Mouse (Mus musculus) midbrain, embryonic 10.5 days (tissue): ENCODE data around the gene Bag5. TPM values are rescaled to one million over a fixed set of nuclear protein-coding genes. Genes with fewer than 3 reads are reported as not detected.
A peak's percentile ranks its signal among the peaks of the same experiment; 100 is the strongest.
"Not testable (repeated sequence)": the region's sequence is repeated elsewhere in the genome, so short reads cannot be mapped to it uniquely, and the experiment has no call there.

ENCODE experiments used
- DNase-seq: peaks from one replicate; pipeline ENCODE4 v3.0.0-alpha.2; 2017; ENCODE audit warnings: low spot score
- H3K27ac ChIP-seq: fragments of 300-500 bp; sonication (generic); replicated peaks from 2 replicates; pipeline ENCODE4 v1.5.1; 2016; ENCODE audit warnings: mild to moderate bottlenecking
- H3K27me3 ChIP-seq: fragments of 300-500 bp; sonication (generic); 2 replicates; pipeline ENCODE4 v1.6.1; 2016; ENCODE audit warnings: low read depth, mild to moderate bottlenecking; ENCODE audit not compliant: poor library complexity, severe bottlenecking
- H3K36me3 ChIP-seq: fragments of 300-500 bp; sonication (generic); 2 replicates; pipeline ENCODE4 v1.6.1; 2016; ENCODE audit warnings: mild to moderate bottlenecking, moderate library complexity
- H3K4me1 ChIP-seq: fragments of 300-500 bp; sonication (generic); 2 replicates; pipeline ENCODE4 v1.6.1; 2016
- H3K4me3 ChIP-seq: fragments of 300-500 bp; sonication (generic); 2 replicates; pipeline ENCODE4 v1.5.1; 2016; ENCODE audit warnings: mild to moderate bottlenecking, moderate library complexity
- H3K9me3 ChIP-seq: fragments of 300-500 bp; sonication (generic); replicated peaks from 2 replicates; pipeline ENCODE4 v1.6.1; 2016; ENCODE audit warnings: mild to moderate bottlenecking
- WGBS: fragments of 180-500 bp; shearing (Covaris S2); methylation state at CpG from one replicate; pipeline ENCODE4 v1.1.7; 2016; 5-methylcytosine and 5-hydroxymethylcytosine counted together
- polyA plus RNA-seq: library from polyadenylated mRNA; unstranded; fragments of >200 nt; fragmentation: Nextera tagmentation; extraction: Ambion mirVana; gene quantifications from 2 replicates; pipeline ENCODE4 v1.2.1, GENCODE M21; 2016

The Bag5 gene
- polyA plus RNA-seq, 1 experiment from 2014 or later: 57.2 TPM

- WGBS: 89% methylated on average over 1 of the region's 1 CpGs
- DNase-seq: no peak
- H3K36me3 ChIP-seq: peaks cover 72% of the 10 kb centered on the region
Measured at GRCm38 (mm10) chr12:111727956-111728355, 14.9 kb upstream of the Bag5 start.

GRCm38 (mm10) chr12:111726122-111726463 is 13.0 kb upstream of the Bag5 start:
- Histone ChIP-seq H3K27ac (peak overlapping the region; percentile 76), H3K36me3 (peaks cover 58% of the 10 kb centered on the region), H3K4me1 (peaks cover 26% of the 10 kb centered on the region), H3K4me3 (no peak overlapping the region), H3K9me3 (no peaks in the 10 kb centered on the region), H3K27me3 (no peaks in the 10 kb centered on the region)
- no peak for DNase-seq
- WGBS: 77% methylated on average over 4 of the region's 4 CpGs

More at GRCm38 (mm10) chr12:111727956-111728355, 14.9 kb upstream of the Bag5 start:
- H3K9me3 ChIP-seq: no peaks in the 10 kb centered on the region
- peaks cover 37% of the 10 kb centered on the region for H3K4me1 ChIP-seq
- H3K4me3 ChIP-seq: no peak overlapping the region
- no peak overlapping the region for H3K27ac ChIP-seq
- peaks cover 9% of the 10 kb centered on the region; the same call in 1 of the 2 replicates for H3K27me3 ChIP-seq

DNA sequence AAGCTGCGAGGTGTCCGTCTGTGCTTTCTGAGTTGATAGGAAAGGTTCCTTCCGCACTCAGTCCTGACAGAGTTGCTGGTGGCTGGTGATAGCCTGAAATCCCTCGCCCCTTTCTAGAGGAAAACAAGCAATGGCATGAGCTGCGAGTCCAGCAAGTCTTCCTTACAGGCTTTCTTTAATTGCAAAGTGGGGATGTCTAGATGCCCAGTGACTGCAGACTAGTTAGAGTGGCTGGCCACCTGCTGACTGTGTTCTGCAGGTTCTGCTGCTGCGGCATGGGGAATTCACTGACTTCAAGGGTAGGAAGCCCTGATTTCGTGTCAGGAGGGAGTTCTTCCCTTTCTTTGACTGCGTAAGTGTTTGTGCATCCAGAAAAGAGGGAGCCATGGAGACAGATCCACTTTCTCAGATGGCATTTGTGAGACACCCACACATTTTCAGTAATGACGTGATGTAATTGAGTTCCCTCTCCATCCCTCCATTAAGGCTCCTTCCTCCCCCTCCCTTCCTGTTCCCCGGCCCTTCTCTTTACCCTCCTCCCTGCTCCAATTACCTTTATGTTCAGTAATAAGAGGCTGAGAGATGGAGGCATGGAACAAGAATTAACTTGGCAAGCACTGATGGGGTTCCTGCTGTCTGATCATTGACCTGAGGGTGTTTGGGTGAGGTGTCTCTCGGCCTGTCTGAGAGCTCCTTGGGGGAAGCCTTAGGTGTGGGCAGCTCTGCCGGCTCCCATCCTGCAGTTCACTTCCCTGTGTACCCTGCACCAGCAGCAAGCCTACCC is 12.5 kb upstream of the Bag5 start:
- H3K4me1 ChIP-seq: peaks cover 26% of the 10 kb centered on the region
- peak overlapping the region; percentile 76 for H3K27ac ChIP-seq
- no peaks in the 10 kb centered on the region for H3K9me3 ChIP-seq
- peaks cover 58% of the 10 kb centered on the region for H3K36me3 ChIP-seq
- DNase-seq: no peak
- no peak overlapping the region for H3K4me3 ChIP-seq
- 69% methylated on average over 12 of the region's 12 CpGs for WGBS
- H3K27me3 ChIP-seq: no peaks in the 10 kb centered on the region

DNA sequence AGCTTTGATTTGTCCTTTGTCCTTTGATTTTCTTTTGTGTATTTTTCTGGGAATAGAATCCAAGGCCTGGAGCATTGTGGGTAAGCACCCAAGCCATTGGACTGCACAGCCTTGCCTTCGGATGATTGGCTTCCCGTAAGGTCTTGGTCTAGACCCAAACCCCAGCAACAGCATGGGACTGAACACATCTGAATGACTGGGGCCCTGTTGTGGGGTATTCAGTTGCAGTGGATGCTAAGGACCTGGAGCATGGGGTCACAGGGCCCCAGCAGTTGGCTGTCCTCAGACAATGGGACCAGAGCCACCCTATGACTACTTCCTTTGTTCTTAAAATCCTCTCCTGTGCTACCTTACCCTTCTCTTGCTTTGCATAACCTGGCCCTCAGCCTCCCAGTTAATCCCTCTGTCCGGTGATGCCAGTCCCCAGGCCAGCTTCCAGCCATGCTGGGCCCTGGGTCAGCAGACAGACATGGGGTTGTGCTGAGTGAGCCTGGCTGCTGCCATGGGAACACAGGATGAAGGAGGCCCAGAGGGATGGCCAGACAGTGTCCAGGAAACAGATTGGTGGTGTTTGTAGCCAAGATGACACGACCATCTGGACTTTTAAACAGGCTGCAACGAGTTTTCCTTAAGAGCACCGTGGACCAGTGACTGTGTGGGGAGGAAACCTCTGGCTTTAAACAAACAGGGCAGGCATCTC is 11.7 kb upstream of the Bag5 start:
- Histone ChIP-seq H3K4me3 (no peak overlapping the region), H3K27me3 (no peaks in the 10 kb centered on the region), H3K36me3 (peaks cover 55% of the 10 kb centered on the region), H3K9me3 (no peaks in the 10 kb centered on the region), H3K27ac (peak overlapping the region; percentile 76), H3K4me1 (peaks cover 26% of the 10 kb centered on the region)
- 38% methylated on average over 6 of the region's 6 CpGs for WGBS
- peak; percentile 49 for DNase-seq

GRCm38 (mm10) chr12:111722654-111723053 is 9.6 kb upstream of the Bag5 start:
- Histone ChIP-seq H3K4me3 (no peak overlapping the region), H3K36me3 (peaks cover 40% of the 10 kb centered on the region), H3K27ac (no peak overlapping the region), H3K27me3 (no peaks in the 10 kb centered on the region), H3K9me3 (no peaks in the 10 kb centered on the region), H3K4me1 (peaks cover 33% of the 10 kb centered on the region)
- no peak for DNase-seq
- 78% methylated on average over 9 of the region's 9 CpGs for WGBS

DNA sequence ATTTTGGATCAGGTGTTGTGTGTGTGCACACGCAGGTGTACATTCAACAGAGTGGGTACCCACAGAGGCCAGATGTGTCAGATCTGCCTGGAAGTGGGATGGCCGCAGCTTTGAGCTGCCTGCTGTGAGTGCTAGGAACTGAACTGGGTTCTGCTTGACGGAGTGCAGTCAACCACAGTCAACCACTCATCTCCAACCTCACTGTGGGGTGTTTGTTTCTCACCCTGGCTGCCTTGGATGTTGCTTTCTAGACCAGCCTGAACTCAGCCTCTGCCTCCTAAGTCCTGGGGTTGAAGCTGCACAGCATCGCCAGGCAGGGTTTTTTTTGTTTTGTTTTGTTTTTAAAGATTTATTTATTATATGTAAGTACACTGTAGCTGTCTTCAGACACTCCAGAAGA is 7.2 kb upstream of the Bag5 start:
- Histone ChIP-seq H3K9me3 (no peaks in the 10 kb centered on the region), H3K4me3 (no peak overlapping the region), H3K36me3 (peaks cover 31% of the 10 kb centered on the region), H3K4me1 (peaks cover 19% of the 10 kb centered on the region), H3K27ac (no peak overlapping the region), H3K27me3 (no peaks in the 10 kb centered on the region)
- no peak for DNase-seq
- 83% methylated on average over 4 of the region's 4 CpGs for WGBS

GRCm38 (mm10) chr12:111718656-111719055 is 5.6 kb upstream of the Bag5 start:
- H3K4me1 ChIP-seq: peaks cover 20% of the 10 kb centered on the region
- peak overlapping the region; percentile 52; the same call in 1 of the 2 replicates for H3K27ac ChIP-seq
- H3K36me3 ChIP-seq: peaks cover 22% of the 10 kb centered on the region
- no peaks in the 10 kb centered on the region for H3K27me3 ChIP-seq
- 46% methylated on average over 8 of the region's 8 CpGs for WGBS
- no peaks in the 10 kb centered on the region for H3K9me3 ChIP-seq
- no peak for DNase-seq
- H3K4me3 ChIP-seq: no peak overlapping the region

DNA sequence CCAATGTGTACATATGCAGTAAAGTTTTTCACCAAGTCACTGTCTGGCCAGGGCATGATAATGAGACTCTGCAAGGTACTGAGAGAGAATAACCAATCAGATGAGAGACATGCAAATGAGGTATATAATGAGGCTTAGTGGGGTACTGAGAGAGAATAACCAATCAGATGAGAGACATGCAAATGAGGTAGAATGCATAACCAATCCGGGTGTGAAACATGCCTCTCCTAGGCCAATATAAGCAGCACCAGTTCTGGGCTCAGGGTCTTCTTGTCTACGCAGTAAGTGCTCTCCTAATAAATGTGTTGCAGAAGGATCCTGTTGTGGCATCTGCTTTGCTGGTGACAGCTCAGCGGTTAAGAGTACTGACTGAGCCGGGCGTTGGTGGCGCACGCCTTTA is 3.4 kb upstream of the Bag5 start:
- H3K27me3 ChIP-seq: no peaks in the 10 kb centered on the region
- 98% methylated on average over 7 of the region's 7 CpGs for WGBS
- peaks cover 22% of the 10 kb centered on the region for H3K36me3 ChIP-seq
- no peak for DNase-seq
- no peak overlapping the region for H3K4me3 ChIP-seq
- H3K9me3 ChIP-seq: no peaks in the 10 kb centered on the region
- peaks cover 31% of the 10 kb centered on the region for H3K4me1 ChIP-seq
- no peak overlapping the region for H3K27ac ChIP-seq

DNA sequence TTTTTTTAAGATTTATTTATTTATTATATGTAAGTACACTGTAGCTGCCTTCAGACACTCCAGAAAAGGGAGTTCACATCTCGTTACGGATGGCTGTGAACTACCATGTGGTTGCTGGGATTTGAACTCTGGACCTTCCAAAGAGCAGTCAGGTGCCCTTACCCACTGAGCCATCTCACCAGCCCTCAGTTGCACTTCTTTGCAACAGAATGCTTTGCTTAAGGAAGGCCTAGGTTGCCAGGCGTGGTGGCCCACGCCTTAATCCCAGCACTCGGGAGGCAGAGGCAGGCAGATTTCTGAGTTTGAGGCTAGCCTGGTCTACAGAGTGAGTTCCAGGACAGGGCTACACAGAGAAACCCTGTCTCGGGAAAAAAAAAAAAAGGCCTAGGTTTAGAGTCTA is 823 bp upstream of the Bag5 start:
- Histone ChIP-seq H3K27ac (peak overlapping the region; percentile 96; the same call in 1 of the 2 replicates), H3K36me3 (peaks cover 48% of the 10 kb centered on the region), H3K4me3 (peak overlapping the region; percentile 99), H3K4me1 (peaks cover 31% of the 10 kb centered on the region)
- WGBS: 85% methylated on average over 6 of the region's 6 CpGs
- DNase-seq, H3K9me3 ChIP-seq, H3K27me3 ChIP-seq: not testable (repeated sequence)

DNA sequence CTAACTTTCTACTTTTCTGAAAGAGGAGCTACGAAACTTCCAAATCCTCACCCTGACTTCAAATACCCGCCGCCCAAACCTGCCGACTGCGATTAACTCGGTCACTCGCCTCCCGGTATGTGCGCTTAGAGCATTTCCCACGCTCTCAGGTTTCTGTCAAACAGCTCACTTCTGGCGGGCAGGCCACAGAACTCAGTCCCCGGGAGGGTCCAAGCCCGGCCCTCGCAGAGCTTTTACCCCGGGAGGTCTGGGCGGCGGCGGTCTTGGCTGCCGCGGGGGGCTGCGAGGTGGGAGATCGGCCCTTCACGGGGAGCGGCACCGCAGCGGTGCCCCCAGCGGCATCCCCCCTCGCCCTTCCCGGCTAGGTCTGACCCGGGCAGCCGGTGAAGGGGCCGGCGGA is 581 bp downstream of the Bag5 start:
- peak overlapping the region; percentile 99 for H3K4me3 ChIP-seq
- DNase-seq: no peak
- H3K4me1 ChIP-seq: peaks cover 26% of the 10 kb centered on the region
- under 1% methylated on average over 33 of the region's 33 CpGs for WGBS
- peaks cover 62% of the 10 kb centered on the region for H3K36me3 ChIP-seq
- no peaks in the 10 kb centered on the region for H3K9me3 ChIP-seq
- no peaks in the 10 kb centered on the region for H3K27me3 ChIP-seq
- peak overlapping the region; percentile 96 for H3K27ac ChIP-seq

DNA sequence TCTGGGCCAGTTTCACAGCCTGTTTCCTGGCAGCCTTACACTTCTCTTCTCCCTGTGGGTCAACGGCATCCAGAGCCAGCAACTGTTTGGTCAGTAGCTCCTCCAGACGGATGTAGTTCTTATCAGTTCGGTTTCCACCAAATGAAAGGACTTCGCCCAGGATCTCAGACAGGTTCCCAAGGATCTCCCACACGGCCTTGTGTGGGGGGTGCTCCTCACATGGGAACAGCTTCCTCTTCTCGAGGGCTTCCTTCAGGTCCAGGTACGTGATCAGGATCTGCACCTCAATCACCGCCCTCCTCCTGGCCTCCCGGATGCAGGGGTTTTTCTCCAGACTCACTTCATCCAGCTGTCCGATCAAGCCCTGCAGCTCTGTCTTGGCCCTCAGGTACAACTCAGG is 3.0 kb downstream of the Bag5 start:
- 93% methylated on average over 10 of the region's 10 CpGs for WGBS
- no peaks in the 10 kb centered on the region for H3K9me3 ChIP-seq
- peaks cover 60% of the 10 kb centered on the region for H3K36me3 ChIP-seq
- H3K4me3 ChIP-seq: no peak overlapping the region
- H3K27ac ChIP-seq: no peak overlapping the region
- H3K4me1 ChIP-seq: peaks cover 31% of the 10 kb centered on the region
- no peak for DNase-seq
- no peaks in the 10 kb centered on the region for H3K27me3 ChIP-seq

GRCm38 (mm10) chr12:111708181-111708580 is 4.9 kb downstream of the Bag5 start:
- 89% methylated on average over 4 of the region's 4 CpGs for WGBS

More at GRCm38 (mm10) chr12:111708181-111708580, 4.9 kb downstream of the Bag5 start:
- H3K36me3 ChIP-seq: peaks cover 56% of the 10 kb centered on the region
- no peaks in the 10 kb centered on the region for H3K9me3 ChIP-seq
- H3K4me1 ChIP-seq: peaks cover 25% of the 10 kb centered on the region
- H3K4me3 ChIP-seq: no peak overlapping the region
- no peak overlapping the region for H3K27ac ChIP-seq
- no peaks in the 10 kb centered on the region for H3K27me3 ChIP-seq
- DNase-seq: no peak
